Mouse (Mus musculus): ENCODE measurements around the gene Pacsin1.

GRCm38 (mm10) chr17:27643756-27644155 lies 11.6 kb upstream of the Pacsin1 start:
- TF ChIP-seq GATA1 (IDR thresholded peaks at IDR 0.05; ENCODE audit: low read length) (no peak), TAL1 (IDR thresholded peaks at IDR 0.05; ENCODE audit: low read length) (no peak)
